Mouse (Mus musculus) ES-CJ7 (cell line): ENCODE results near the gene 6430550D23Rik.
"Not testable (repeated sequence)": the region's sequence is repeated elsewhere in the genome, so short reads cannot be mapped to it uniquely, and the experiment has no call there.

Experiments
- DNase-seq: peaks from one replicate; pipeline ENCODE4 v3.0.0; 2011; ENCODE audit warnings: low read depth, low spot score

Gene 6430550D23Rik

DNA sequence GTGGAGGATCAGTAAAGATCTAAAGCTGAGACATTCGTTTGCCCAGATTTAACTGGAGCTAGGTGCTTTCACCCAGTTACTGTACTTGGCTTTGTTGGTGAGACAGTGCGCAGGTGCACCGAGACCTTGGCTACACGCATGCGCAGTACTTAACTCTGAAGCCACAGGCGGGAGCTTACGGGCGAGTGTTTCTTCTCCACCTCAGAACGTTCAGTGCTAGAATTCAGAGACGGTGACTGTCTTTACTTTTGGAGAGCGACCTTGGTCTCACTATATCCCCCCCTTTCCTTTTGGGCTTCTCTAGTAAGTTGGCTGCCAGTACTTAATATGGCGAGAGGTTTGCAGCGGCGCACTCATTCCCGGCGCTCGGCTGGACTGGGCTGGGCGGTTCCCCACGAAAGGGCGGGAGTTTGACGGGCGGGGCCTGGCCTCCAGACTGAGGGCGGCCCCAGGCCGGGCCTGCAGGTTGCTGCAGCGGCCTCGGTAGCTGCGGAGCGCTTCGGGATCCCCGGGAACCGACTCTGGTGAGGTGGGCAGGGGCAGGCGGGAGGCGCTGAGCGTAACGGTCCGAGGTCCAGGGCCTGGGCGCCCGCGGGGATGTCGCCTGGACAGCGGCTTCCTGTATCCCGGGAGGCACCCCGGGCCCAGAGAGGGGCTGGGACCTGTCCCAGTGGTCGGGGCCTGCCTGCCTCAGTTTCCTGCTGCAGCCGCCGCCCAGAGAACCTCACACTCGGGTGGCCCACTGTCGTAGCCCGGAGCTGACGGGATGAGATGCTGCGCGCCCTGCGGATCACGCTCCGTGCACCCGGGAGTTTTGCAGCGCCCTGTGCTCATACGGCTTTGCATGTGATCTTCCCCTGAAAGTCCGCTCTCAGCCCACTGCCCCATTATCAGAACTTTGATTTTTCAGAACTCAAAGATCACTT lies 51.4 kb downstream of the 6430550D23Rik start, which contains the start of gene Cep250:
Gene Cep250, plus strand, starts transcription at position 325 of the 926 bp plus-strand sequence.
- peak; percentile 95 for DNase-seq

DNA sequence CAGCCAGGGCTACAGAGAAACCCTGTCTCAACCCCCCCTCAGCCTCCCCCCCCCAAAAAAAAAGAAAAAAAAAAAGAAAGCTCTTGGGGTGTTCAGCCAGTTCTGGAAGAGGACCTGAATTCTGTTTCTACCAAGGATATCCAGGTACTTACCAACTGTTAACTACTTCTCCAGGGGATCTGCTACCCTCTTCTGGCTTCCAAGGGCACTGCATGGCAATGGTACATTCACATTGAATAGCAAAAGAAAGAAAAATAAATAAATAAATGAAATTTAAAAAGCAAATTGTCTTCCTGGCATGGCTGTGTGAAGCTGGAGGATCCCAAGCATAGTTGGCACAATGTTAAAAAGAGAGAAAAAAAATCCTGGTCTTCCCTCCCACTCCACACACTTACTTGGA lies 55.8 kb downstream of the 6430550D23Rik start:
- peak; percentile 72 for DNase-seq

DNA sequence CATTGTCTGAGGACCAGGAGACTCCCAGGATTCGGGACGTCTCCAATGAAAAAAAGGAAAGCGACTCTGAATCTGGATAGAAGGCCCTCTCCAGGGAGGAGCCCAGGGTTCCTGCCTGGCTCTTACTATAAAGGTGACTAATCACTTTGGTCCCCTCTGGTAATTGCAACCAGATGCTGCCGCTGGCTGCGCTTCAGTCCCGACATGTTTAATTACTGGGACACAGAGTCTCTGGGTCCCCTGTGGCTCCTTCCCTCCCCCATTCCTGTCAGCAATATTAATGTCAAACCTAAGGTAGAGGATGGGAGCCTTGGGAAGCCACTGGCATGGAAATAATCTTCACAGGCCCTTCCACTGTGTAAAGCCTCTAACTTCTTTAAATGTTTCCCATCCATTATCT lies 58.4 kb downstream of the 6430550D23Rik start:
- no peak for DNase-seq

DNA sequence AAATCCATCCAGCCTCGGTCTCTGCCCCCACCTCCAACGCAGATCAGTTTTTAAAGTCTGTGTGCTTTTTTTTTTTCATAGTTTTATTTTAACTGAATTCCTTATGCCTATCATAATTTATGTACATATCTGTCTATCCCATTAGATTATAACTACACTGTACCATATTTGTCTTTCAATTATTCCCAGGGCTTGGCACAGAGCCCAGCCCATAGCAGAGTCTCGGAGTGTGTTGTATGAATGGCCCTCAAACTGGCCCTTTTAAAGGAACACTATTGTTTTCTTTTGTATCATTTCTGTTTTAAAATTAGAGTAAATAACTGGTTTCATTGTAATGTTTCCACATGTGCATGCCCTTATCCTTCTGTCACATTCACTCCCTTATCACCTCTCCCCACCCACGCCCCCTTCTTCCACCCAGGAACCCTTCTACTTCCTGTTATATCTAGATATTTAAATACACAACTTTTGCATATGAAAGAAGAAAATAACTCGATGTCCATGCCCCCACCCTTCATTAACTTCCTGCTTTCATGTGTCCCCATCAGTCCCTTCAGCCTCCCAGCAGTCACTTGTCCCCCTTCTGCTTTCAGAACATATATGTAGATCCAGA lies 60.3 kb downstream of the 6430550D23Rik start:
- no peak for DNase-seq

DNA sequence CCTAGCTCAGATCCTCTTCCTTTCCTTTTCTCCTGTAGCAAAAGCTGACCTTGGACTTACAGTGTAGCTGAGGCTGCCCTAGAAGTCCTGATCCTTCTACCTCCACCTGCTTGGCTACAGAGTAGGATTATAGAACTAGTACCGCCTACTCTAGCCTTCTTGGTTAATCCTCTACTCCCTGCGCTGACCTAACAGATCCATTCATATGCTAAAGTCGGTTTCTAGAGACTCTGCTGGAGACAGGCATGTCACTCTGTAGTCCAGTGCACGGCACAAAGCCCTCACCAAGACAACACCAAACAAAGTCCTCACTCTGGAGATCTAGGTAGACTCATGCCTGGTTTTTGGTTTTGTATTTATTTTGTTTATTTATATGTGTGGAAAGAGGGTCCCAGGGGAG lies 61.3 kb downstream of the 6430550D23Rik start:
- peak; percentile 86 for DNase-seq

DNA sequence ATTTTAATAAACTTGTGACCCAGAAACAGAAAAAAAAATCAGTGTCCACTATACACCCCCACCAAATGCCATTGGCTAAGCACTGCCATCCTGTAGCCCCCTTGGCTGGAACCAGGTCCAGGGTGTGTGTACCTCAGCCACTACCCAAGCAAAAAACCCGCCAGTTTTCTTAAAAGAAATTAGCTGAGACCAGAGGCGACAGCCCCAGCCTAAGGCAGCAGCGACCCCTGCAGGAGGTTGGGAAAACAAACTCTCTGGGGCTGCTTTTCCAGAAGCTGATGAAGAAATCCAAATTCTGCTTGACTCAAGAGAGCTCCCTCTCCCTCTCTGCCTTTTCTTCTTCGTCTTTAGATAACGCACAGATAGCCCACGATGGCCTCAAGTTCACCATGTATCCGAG lies 61.7 kb downstream of the 6430550D23Rik start:
- peak; percentile 71 for DNase-seq

DNA sequence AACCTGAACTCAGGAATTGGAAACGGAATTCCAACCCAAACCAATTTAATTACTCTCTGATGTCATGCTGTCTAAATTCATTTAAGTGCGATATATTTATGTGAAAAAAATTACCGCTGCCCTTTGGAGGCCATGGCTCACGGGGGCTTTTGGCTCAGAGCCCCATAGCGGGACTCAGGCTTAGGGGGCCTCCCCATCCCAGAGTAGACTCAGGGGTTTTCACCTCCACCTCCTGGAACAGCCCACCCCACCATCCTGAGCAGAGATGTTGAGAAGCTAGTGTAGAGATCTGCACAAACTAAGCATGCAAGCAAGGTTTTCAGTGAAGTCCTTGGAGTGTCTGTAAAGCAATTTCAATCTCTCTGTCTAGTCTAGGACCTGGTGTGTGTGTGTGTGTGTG lies 62.2 kb downstream of the 6430550D23Rik start:
- DNase-seq, result no peak

DNA sequence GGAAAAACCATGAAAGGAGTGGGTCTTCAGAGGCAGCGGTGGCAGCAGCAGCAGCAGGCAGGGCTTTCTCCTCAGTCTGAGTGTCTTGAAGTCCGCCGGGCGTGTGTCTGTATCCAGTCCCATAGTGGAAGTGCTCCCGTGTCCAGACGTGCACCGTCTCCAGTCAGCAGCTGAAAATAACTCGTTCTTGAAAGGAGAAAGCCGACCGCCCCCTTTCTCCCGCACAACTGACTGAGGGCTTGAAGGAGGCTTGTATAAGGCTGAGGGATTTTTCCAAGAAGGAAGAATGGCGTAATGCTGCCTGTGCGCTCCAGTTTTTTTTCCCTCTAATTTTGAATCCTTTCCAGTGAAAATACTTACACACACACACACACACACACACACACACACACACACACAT lies 62.7 kb downstream of the 6430550D23Rik start, which contains the start of gene Gdf5:
Gene Gdf5, minus strand, starts transcription at position 244 of the 400 bp plus-strand sequence.
- peak; percentile 31 for DNase-seq

DNA sequence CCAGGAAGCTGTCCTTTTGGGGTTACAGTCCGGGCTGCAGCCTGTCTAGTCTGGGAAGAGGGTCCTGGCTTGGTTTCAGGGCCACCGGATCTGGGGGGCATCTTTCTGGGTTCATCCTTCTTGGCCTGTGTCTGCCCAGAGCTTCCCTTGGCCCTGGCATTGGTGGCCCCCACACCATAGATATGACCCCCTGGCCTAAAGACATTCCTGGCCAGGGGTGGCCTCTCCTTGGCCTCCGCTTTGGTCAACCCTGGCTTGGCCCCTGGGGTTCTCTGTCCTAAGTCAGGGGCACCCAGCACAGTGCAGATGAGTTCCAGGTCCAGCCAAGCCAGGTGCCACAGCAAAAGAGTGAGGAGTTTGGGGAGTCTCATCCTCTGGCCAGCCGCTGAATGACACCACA lies 63.1 kb downstream of the 6430550D23Rik start:
- DNase-seq, result no peak

DNA sequence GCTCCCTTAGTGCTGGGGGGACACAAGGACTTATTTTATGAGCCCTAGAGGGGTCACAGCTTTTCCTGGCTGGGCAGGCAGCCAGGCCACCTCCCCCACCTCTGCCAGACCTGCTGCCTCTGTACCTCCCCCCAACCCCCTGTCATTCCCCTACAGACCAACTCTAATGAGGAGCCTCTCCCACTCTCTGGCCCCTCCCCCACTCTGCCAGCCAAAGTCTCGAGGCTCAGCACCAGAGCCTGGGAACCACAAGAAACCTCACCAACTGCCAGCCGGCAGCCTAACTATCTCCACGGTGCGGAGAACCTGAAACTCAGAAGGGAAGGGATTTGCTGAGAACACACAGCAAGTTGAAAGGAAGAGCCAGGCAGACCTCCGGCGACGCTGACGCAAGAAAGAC lies 64.3 kb downstream of the 6430550D23Rik start:
- peak; percentile 52 for DNase-seq

DNA sequence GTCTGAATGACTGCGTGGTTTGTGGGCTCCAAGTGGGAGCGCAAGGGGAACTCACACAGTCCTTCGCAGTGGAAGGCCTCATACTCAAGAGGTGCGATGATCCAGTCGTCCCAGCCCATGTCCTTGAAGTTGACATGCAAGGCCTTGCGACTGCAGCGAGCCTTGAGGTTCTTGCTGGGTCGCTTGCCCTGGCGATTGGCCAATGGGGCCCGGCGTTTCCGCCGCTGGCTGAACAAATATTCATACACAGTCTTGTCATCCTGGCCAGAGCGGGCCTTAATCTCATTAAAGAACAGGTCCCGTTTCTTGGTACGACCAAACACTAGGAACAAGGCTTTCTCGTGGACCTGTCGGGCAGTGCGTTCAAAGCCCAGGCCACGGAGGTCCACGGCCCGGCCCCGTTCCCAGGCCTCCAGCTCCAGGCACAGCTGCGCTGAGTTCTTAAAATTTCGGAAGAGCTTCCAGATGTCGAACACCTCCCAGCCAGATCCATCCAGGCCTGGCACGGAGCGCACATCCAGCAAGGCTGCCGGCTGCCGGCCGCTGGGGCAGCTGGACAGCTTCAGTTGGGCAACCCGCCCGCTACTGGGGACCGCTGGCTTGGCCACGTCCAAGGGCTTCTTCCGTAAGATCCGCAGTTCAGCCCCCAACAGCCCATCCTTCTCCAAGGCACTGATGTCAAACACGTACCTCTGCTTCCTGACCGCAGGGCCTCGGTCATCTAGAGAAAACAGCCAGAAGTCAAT lies 65.9 kb downstream of the 6430550D23Rik start:
- DNase-seq, result no peak

DNA sequence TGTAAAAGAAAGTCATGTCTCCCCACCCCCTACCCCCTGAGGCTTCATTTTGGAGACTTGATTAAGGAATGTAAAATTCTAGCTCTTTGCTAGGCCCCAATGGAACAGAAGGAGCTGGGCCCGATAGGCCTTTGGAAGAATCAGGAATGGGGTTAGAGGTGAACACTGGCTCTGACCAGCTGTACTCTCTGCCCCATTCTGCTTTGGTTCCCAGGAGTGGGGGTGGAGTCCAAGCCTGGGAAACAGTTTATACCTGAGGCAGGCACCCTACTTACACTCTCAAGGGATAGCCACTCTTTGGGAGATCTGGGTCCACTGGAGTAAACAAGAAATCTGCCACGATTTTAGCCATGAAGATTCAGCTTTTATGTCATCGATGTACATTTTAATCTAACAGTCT lies 67.1 kb downstream of the 6430550D23Rik start, which contains the start of gene Gm15557:
Gene Gm15557, plus strand, starts transcription at position 48 of the 400 bp plus-strand sequence.
- DNase-seq, result no peak

DNA sequence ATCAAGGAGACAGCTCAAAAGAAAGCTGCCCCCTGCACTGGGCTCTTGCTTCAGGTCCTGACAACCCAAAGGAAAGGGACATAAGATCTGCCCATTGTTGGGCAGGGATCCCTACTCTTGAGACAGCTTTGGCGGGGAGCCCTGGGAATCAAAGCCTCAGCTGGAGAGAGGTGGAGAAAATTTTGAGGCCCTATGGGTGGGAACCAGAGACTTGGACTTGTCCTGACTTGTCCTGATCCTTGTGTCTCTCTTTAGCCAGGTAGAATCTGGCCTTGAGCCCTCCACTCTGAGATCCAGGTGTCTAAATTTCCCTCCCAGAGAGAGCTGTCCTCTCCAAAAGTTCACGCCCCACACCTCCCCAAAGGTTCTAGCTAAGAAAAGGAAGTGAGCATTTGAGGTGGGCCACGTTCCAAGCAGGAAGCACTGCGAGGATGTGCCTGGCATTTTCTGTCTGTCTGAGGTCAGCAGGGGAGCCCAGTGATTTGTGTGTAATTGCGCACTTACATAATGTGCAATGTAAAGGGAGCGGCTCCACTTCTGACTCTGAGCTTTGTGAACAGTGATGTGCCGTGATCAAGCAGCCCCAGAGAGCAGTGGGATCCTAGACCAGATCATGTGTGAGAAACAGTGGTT lies 67.8 kb downstream of the 6430550D23Rik start:
- no peak for DNase-seq

DNA sequence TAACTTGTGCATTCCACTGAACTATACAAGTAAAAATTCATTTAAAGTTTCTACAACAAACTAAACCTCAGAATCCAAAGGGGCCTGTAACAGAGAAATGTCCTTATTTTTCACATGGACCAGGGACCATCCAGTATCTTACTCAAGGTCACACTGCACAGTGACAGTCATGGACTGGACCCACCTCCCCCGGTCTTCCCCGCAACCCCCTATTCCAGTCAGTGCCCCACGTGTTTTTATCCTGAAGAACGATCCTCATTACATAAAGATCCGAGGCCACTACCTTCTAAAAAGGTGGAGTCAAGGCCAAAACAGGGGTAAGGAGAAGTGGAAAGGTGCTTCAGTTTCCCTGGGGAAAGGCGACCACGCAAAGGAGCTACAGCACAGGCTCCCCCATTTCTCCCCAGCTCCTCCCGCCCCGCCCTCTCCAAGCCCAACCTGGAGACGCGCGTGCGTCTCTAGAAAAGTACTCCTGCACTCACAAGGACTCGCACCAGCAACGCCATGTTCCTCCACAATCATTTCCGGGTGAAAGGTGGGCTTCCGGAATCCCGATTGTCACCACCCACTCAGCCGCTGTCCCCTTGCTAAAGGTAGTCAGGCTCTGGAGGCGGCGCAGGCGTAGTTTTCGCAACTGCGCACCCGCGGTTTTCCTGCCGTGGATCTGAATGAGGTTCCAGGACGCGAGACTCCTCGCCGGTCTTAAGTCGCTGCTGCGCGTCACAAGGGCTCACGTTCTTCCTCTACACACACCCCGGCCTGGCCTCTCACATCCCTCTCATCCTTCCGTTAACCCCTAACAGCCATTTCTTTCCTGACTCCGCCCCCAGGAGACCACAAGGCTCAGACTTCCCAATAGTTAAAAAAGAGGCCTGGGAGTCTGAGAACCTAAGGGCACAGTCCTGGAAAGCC lies 78.0 kb downstream of the 6430550D23Rik start, which contains the start of gene Uqcc1:
Gene Uqcc1, minus strand, starts transcription at position 780 of the 912 bp plus-strand sequence.
- peak; percentile 96 for DNase-seq

DNA sequence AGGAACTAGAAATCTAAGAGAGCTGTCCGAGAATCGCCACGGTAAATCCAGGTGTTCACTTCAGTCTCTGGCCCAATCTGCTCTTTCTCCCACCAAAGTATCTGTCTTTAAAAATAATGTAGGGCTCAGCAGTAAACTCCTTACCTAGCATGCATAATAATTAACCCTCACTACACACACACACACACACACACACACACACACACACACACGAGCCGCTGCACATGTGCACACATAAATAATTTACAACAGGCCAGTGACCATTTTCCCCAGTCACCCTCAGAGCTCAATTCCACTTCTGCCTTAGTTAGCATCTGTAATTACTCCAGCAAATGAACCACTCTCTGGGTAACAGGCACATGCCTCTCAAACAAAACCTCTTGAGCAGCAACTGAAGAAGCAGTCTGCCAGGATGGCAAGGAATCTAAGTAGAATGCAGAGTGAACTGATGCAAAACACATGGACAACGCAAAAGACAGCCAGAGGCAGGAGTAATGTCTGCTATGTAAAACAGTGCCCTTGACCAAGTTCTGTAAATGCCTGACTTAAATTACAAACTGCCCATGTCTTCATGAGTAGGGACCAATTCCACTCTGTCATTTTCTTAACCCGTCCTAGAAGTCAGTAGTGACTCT lies 78.9 kb downstream of the 6430550D23Rik start:
- peak; percentile 52 for DNase-seq

DNA sequence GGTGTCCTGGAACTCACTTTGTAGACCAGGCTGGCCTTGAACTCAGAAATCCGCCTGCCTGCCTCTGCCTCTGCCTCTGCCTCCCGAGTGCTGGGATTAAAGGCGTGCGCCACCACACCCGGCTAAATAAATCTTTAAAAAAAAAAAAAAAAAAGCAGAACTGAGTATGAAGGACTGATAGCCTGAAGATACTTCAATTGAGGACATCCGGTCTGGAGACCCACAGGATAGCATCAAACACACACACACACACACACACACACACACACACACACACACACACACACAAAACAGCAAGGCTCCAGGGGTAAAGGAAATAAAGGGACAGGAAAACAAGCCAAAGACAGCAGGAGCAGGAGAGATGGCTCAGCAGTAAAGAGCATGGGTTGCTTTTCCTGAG lies 82.6 kb downstream of the 6430550D23Rik start:
- DNase-seq, result not testable (repeated sequence)
